Mouse (Mus musculus) lung, adult 2 months (tissue): Measurements from ENCODE around the gene Fbxl12.

ENCODE experiments used
- CTCF ChIP-seq: fragments of 200-500 bp; IDR thresholded peaks from 2 replicates; pipeline ENCODE4 v1.5.1; 2011; ENCODE audit warnings: mild to moderate bottlenecking, low read length, control low read depth; ENCODE audit not compliant: insufficient read depth
- POLR2A ChIP-seq: fragments of 200-500 bp; IDR thresholded peaks from 2 replicates; pipeline ENCODE4 v1.6.1; 2011; ENCODE audit warnings: low read depth, mild to moderate bottlenecking, control low read depth, low read length, borderline replicate concordance; ENCODE audit errors: extremely low read depth

DNA sequence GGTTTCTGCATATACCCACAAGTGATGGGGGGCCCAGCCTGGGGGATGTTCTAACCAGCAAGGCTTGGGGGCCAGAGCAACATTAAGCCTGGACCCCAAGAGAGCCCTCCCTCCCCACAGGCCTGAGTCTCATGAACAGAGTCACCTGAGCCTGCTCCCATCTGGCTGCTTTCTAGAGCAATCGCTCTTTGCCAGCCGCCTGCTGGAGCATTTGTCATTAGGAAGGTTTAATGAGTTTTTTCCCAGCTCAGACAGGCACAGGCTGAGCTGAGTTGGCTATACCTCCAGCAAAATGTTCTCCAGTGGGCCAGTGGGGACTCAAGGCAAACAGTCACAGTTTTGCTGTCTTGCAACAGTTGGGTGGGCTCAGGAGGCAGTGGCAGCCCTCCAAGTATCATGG, 19.8 kb upstream of the Fbxl12 start:
- TF ChIP-seq CTCF (no peak), POLR2A (no peak)
